Mouse (Mus musculus): Measurements from ENCODE around the gene Lhfpl2. TPM values are rescaled to one million over a fixed set of nuclear protein-coding genes. Genes with fewer than 3 reads are reported as not detected.

The Lhfpl2 gene
- polyA plus RNA-seq, 1 experiment from 2014 or later, result 144 TPM

DNA sequence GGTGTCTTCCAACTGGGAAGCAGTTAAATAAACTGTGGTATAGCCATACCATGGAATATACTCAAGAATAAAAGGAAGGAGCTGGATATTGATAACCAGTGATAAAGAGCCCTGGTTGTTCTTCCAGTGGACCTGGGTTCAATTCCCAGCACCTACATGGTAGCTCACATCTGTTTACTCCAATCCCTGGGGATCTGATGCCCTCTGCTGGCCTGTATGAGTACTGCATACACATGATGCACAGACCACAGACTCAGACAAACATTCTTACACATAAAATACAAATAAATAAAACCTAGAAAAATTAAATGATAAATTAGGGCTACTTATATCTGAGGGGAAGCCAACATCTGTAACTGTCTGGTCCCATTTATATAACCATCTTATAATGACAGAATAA, 151.3 kb downstream of the Lhfpl2 start:
- Histone ChIP-seq H3K4me3 (ENCODE audit: inconsistent target) (no peak overlapping the region), H3K36me3 (ENCODE audit: inconsistent target) (peaks cover 41% of the 10 kb centered on the region), H3K27ac (no peak overlapping the region), H3K79me2 (ENCODE audit: inconsistent target) (no peaks in the 10 kb centered on the region)

DNA sequence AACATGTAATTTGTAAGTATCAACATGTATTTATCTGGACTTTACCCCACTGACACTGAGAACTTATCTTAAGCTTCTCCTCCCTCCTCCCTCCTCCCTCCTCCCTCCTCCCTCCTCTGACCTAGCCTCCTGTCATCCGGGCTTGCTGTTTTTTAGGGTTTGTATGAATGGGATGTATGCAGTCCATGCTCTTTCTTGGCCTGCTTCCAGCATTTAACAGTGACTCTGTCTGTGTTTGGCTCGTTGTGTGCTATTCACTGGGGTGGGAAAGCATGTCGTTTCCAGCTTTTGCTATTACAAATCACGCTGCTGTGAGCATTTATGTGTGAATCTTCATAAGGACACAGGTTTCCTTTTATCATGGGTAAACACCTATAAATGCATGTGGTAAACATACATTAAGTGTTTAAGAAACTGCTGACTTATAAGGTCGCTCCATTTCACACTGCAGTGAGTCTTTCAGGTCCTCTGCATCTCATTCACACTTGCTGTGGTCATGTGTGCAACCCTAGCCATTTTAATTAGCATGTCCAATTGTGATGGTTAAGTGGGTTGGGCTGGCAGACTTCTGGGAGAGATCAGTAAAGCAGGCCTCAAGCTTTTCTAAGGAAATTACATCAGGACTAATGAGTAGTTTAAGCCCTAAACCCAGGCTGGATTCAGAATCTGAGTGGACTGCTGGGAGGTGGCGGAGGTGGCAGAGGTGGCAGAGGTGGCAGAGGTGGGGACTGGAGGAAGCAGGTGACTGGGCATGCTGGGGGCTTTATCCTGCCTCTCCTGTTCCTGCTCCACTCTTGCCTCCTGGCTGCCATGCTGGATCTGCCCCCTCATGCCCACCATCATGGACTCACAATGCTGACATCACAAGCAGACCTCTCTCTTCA, 153.9 kb downstream of the Lhfpl2 start:
- 88% methylated on average over 5 of the region's 6 CpGs for WGBS (ENCODE audit: missing documents)
- Histone ChIP-seq H3K4me3 (ENCODE audit: inconsistent target) (no peak overlapping the region), H3K36me3 (ENCODE audit: inconsistent target) (peaks cover 35% of the 10 kb centered on the region), H3K79me2 (ENCODE audit: inconsistent target) (no peaks in the 10 kb centered on the region), H3K27ac (no peak overlapping the region)

DNA sequence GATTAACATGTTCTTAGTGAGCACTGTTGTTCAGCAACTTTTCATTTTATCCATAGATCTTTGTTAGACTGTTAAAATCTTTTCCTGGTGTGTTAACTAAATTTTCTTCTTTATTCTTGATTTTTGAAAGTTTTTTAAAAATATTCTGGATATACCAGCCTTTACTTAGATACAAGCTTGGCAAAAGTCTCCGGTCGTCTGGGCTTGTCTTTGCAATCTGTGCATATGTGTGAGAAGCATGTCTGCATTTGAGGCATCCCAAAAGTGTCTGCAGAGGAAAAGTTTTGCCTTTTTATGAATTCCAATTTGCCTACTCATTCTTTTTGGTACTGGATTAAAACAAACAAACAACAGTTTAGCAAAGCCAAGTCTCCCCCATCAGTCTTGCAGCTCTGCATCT, 154.6 kb downstream of the Lhfpl2 start:
- Histone ChIP-seq H3K4me3 (ENCODE audit: inconsistent target) (no peak overlapping the region), H3K79me2 (ENCODE audit: inconsistent target) (no peaks in the 10 kb centered on the region), H3K27ac (no peak overlapping the region), H3K36me3 (ENCODE audit: inconsistent target) (peaks cover 28% of the 10 kb centered on the region)
- 81% methylated on average over 2 of the region's 2 CpGs for WGBS (ENCODE audit: missing documents)

DNA sequence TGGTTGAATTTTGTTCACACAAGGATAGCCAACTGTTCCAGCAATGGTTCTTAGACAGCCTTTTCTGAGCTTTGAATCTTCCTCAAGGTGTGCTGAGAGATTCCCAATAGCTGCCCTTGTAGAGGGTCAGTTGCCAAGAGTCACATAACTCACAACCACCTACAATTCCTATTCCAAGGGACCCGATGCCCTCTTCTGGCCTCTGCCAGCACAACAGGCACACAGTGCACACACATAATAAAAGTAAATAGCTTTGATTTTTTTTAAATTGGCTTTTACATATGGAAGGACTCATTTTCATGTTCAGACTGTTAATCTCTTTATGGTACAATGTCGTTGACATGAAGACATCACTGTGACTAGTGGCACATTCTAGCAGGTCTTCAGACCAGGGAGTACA, 155.1 kb downstream of the Lhfpl2 start:
- H3K27ac ChIP-seq, result no peak overlapping the region
- H3K79me2 ChIP-seq (ENCODE audit: inconsistent target), result no peaks in the 10 kb centered on the region
- no peak overlapping the region for H3K4me3 ChIP-seq (ENCODE audit: inconsistent target)
- 95% methylated on average over 2 of the region's 2 CpGs for WGBS (ENCODE audit: missing documents)
- peaks cover 23% of the 10 kb centered on the region for H3K36me3 ChIP-seq (ENCODE audit: inconsistent target)

DNA sequence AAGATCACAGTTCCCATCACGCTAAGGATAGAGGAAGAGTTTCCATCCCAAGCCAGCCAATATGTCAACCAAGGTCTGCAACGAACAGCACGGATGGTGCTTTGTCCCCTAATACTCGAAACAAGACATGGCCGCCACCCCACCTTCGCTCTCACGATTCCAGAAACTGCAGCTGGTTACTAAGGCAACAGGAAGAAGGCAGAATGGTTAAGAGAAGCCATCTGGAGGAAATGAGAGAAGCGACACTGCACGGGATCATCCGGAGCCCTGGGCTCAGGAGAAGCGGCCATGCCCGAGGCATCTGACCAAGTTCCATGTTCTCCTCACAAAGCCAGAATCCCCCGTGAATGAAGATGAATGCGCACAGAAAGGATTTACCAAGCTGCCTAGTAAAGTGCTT, 166.0 kb downstream of the Lhfpl2 start:
- Histone ChIP-seq H3K79me2 (ENCODE audit: inconsistent target) (no peaks in the 10 kb centered on the region), H3K4me3 (ENCODE audit: inconsistent target) (no peak overlapping the region), H3K27ac (no peak overlapping the region), H3K36me3 (ENCODE audit: inconsistent target) (peaks cover 52% of the 10 kb centered on the region)
- 87% methylated on average over 14 of the region's 14 CpGs for WGBS (ENCODE audit: missing documents)

DNA sequence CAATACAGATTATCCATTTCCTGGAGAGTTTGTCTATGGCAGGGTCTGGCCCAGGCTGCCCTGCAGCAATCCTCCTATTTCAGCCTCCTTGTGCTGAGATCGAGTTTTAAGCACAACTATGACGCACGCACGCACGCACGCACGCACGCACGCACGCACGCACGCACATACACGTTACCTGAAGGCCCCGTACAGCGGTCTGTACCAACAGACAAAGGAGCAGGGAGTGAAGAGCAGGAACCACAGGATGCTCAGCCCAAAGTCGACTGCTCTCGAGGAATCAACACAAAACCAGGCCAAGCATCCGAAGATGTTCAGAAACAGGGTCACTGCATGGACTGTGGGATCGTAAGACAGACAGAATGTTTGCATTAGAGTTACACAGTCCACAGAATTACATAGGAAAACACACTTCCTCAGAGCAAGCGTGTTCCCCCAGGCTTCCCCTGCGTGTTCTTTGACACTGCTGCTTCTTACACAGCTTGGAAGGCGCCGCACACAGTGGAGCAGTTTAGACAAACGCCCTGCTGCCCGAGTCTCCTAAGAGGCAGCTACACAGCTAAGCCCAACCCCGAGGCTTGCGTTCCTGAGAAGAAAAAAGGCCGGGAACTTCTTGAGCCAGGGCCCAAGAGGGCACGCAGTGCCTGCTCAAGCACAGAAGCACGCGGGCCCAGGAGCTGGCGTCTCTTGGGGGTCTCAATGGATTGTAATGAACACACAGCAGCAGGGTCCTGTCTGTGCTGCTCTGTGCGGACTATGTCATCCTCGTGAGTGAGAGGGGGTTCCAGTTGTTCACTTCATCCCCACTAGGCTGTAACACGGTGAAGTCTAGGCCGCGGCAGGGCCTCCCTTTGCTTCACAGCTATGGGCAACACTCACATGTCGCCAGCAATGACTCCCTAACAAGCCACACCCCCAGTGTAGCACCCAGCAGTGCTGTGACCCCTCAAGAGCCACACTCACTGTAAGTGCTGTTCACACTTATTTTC, 167.4 kb downstream of the Lhfpl2 start:
- no peaks in the 10 kb centered on the region for H3K79me2 ChIP-seq (ENCODE audit: inconsistent target)
- 96% methylated on average over 23 of the region's 38 CpGs for WGBS (ENCODE audit: missing documents)
- no peak overlapping the region for H3K4me3 ChIP-seq (ENCODE audit: inconsistent target)
- peaks cover 55% of the 10 kb centered on the region for H3K36me3 ChIP-seq (ENCODE audit: inconsistent target)
- H3K27ac ChIP-seq, result no peak overlapping the region

DNA sequence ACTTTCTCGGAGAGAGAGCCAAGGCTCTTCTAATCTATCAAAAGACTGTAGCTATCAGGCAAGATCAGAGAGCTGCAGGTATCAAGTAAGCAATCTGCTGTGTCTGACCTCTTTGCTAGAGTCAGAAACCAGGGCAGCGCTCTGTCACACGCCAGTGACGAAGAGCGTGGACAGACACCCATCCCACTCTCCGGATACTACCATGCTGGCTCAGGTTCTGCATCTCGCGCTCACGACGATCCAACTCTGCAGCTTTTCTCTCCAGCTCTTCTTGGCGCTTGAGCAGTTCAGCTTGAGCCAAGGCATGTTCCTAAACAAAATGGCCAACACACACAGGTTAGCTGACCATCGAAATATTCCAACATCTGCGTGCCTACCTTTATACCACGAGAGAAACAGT, 174.3 kb downstream of the Lhfpl2 start:
- Histone ChIP-seq H3K4me3 (ENCODE audit: inconsistent target) (no peak overlapping the region), H3K79me2 (ENCODE audit: inconsistent target) (peaks cover 30% of the 10 kb centered on the region; the same call in 1 of the 2 replicates), H3K27ac (no peak overlapping the region), H3K36me3 (ENCODE audit: inconsistent target) (peaks cover 23% of the 10 kb centered on the region)
- WGBS (ENCODE audit: missing documents), result 97% methylated on average over 14 of the region's 14 CpGs

DNA sequence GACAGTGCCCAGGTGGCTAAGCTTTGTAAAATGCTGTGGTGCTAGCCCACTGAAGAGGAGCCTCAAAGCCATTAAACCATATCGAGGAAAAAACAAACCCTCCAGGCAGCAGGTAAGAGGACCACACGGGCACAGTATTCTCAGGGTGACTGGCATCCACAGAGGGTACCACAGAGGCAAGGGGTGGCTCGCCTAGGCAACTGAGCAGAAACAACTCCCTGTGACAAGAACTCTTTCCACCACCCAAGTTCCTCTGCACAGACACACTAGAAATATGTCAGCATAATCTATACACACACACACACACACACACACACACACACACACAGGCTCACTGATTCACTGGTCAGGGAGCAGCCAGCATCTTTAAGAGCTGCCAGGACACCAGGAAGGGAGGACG, 181.9 kb downstream of the Lhfpl2 start:
- Histone ChIP-seq H3K36me3 (ENCODE audit: inconsistent target) (no peaks in the 10 kb centered on the region), H3K27ac (no peak overlapping the region), H3K4me3 (ENCODE audit: inconsistent target) (no peak overlapping the region), H3K79me2 (ENCODE audit: inconsistent target) (peaks cover 97% of the 10 kb centered on the region; the same call in 1 of the 2 replicates)
- 92% methylated on average over 4 of the region's 4 CpGs for whole genome bisulfite sequencing (ENCODE audit: missing documents)

DNA sequence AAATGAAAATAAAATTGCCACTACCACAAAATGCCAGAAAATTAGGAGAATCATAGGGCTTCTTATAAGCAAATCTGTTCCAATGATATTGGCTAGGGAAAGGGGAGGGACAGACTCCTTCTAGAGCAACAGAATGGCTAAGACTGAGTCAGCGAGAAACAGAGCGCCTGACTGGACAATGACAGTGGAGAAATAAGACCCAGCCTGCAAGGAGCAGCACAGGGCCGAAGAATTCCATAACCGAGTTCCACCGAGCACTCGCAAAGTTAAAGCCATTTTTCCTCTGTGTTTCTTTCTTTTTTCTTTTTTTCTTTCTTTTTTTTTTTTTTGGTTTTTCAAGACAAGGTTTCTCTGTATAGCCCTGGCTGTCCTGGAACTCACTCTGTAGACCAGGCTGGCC, 182.5 kb downstream of the Lhfpl2 start:
- Histone ChIP-seq H3K4me3 (ENCODE audit: inconsistent target) (no peak overlapping the region), H3K36me3 (ENCODE audit: inconsistent target) (no peaks in the 10 kb centered on the region), H3K27ac (no peak overlapping the region), H3K79me2 (ENCODE audit: inconsistent target) (peaks cover 97% of the 10 kb centered on the region; the same call in 1 of the 2 replicates)
- WGBS (ENCODE audit: missing documents), result 100% methylated on average over 2 of the region's 6 CpGs

DNA sequence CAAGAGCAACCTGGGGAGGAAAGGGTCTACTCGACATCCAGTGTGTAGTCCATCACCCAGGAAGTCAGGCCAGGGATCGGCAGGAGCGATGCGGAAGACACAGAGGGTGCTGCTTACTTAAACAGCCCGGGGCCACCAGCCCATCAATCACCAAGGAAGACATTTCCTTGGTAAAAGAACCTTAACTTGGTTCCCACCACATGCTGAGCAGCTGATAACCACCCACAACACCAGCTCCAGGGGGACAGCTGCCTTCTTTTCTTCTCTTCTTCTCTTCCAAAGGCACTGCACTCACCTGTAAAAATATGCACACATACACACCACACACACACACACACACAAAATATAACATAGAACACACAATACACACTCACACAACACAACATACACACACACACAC, 183.3 kb downstream of the Lhfpl2 start:
- Histone ChIP-seq H3K36me3 (ENCODE audit: inconsistent target) (no peaks in the 10 kb centered on the region), H3K79me2 (ENCODE audit: inconsistent target) (peaks cover 98% of the 10 kb centered on the region; the same call in 1 of the 2 replicates), H3K4me3 (ENCODE audit: inconsistent target) (no peak overlapping the region), H3K27ac (no peak overlapping the region)
- WGBS (ENCODE audit: missing documents), result 89% methylated on average over 5 of the region's 5 CpGs

DNA sequence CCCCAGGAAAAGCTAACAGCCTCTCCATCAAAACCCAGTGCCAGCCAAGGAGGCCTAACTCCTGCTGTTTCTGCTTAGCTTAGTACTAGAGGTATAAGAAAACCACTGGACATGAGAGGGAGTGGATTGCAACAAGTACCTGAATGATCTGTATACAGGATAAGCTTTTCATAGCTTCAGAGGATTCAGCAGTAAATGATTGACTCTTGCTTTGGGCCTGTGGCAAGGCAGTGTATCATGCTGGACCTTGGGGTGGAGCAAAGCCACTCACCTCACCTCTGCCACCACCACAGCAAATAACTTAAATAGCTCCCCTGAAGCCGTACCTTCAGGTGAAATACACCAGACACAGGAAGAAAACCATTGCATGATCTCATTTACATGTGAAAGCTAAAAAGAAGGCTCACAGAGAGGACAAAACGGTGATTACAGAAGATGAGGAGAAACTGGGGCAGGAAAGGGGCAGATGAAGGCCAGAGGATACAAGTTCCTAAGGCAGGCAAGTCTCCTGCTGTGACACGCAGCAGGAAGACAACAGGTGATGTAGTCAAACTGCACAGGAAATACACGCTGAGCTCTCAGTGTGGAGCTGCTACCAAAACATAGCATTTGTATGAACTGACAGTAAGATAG, 184.4 kb downstream of the Lhfpl2 start:
- WGBS (ENCODE audit: missing documents), result 90% methylated on average over 4 of the region's 4 CpGs
- Histone ChIP-seq H3K36me3 (ENCODE audit: inconsistent target) (no peaks in the 10 kb centered on the region), H3K4me3 (ENCODE audit: inconsistent target) (no peak overlapping the region), H3K79me2 (ENCODE audit: inconsistent target) (peaks cover 100% of the 10 kb centered on the region; the same call in 1 of the 2 replicates), H3K27ac (no peak overlapping the region)

DNA sequence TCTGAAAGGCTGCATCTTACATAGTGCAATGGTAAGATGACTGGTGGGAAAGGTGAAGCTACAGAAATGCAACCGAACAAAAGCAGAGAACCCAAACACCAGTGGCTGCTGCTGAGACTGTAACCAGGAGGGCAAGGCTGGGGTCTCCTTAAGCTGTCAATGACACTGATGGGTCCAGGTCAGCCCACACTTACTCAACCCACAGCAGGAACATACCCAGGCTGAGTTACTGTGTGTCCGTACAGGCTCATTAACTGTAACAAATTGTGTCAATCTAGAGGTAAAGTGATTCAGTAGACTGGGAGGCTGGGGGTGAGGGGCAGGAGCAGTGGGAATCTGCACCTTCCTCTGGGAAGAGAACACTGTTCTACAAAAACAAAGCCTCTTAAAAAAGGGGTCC, 185.3 kb downstream of the Lhfpl2 start:
- no peak overlapping the region for H3K4me3 ChIP-seq (ENCODE audit: inconsistent target)
- H3K27ac ChIP-seq, result no peak overlapping the region
- H3K36me3 ChIP-seq (ENCODE audit: inconsistent target), result no peaks in the 10 kb centered on the region
- WGBS (ENCODE audit: missing documents), result 97% methylated on average over 2 of the region's 2 CpGs
- peaks cover 100% of the 10 kb centered on the region; the same call in 1 of the 2 replicates for H3K79me2 ChIP-seq (ENCODE audit: inconsistent target)

Measured in macrophage (primary cell).